Mouse (Mus musculus) megakaryocyte, embryonic 14.5 days (primary cell): ENCODE results near the gene Plekhg4.

Source experiments
- FLI1 ChIP-seq: IDR thresholded peaks from 2 replicates; pipeline ENCODE4 v1.6.1; 2012; ENCODE audit warnings: low read length, inconsistent platforms, mixed read lengths
- GATA1 ChIP-seq: IDR thresholded peaks from 3 replicates; pipeline ENCODE4 v1.6.1; 2012; ENCODE audit warnings: mixed read lengths, low read length, inconsistent platforms, borderline replicate concordance

GRCm38 (mm10) chr8:105400016-105400415, 26.9 kb downstream of the Plekhg4 start:
- no peak for TF ChIP-seq GATA1
- no peak for TF ChIP-seq FLI1
